Mouse (Mus musculus) c-Kit-positive CD71-positive TER-119-negative erythroid progenitor cells, embryonic 14.5 days (primary cell): ENCODE data around the gene Macrod2.

Source experiments
- DNase-seq: peaks from one replicate; pipeline ENCODE4 v3.0.0-alpha.2; 2013; ENCODE audit warnings: low read depth

The Macrod2 gene

DNA sequence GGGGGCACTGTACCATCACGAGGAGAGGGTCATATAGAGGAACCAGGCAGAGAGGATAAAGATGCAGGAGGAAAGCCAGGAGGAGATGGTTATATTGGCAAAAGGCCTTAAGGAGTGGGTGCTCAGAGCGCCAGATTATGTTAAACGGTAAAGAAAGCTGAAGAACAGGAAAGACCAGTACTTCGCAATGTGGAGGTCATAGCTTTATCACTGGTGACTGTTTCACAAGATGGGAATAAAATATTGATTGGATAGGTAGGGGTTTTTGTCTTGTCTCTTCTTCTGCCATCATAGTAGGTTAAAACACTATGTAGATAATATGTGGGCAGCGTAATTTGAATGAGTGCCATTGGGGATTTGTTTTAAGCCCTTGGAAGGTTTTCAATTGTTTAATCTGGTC lies 816.2 kb downstream of the Macrod2 start:
- DNase-seq = no peak

DNA sequence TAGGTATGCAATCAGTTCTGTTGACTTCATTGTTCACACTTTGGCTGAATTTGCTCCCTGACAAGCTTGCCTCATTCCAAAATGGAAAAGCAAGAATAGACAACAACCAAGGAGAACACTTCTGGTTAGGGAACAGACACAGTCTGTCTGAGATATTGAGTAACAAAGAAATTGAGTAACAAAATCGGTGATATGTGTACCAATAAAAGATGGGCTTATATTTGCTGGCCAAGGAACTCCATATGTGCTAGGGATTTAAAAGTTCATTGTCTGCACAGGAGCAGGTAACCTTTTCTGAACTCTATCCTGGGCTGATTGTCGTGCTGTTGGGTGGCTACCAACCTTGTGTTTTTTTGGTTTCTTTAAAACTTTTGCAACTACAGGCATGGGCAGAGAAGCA lies 817.2 kb downstream of the Macrod2 start:
- no peak for DNase-seq

DNA sequence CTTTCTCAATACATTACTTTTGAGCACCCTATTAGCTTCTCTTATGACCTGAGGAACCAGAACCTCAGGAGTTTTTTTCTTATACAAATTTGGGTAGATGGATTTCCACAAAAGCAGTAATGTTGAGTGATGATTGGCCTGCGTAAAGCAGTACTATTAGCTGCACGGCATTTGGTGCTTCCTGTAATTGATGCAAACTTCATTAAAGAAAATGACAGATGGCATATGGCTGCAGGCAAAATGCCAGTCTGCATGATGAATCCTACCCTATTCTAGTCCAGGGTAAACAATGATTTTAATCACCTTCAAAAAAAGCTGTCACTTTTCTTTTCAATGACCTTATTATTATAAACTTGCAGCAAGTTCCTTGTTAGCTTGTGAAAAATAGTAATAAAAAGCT lies 822.4 kb downstream of the Macrod2 start:
- no peak for DNase-seq

DNA sequence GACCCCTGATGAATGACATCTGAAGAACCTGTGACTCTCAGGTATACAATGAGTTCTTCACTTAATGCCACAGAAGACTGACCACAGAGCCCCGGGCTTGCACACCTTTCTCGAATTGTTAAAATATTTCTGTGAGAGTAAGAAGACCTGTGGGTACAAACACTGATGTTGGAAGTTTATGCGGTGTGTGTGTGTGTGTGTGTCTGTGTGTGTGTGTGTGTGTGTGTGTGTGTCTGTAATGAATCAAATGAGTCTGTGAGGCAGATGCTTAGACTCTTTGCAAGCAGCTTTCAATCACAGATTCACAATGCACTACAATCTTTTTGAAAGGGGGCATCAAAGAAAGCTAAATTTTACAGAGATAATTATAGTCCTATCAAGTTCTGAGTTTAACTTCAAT lies 822.8 kb downstream of the Macrod2 start:
- no peak for DNase-seq

DNA sequence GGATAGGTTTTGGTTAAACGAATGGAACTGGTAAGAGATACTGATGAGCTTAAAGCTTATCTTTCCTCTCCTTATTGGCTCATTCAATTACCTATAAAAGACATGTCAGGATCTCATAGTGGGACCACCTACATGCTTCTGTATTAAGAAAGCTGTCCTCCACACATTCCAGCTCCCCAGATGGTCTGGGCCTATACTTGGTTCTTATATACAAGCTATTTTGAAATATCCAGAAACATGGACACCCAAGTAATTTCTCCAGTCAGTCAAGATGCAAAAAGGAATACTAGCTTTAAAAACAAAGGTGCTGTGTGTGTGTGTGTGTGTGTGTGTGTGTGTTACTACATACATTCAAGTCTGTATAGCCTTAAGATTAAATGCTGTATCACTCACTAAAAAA lies 833.7 kb downstream of the Macrod2 start:
- DNase-seq = no peak

DNA sequence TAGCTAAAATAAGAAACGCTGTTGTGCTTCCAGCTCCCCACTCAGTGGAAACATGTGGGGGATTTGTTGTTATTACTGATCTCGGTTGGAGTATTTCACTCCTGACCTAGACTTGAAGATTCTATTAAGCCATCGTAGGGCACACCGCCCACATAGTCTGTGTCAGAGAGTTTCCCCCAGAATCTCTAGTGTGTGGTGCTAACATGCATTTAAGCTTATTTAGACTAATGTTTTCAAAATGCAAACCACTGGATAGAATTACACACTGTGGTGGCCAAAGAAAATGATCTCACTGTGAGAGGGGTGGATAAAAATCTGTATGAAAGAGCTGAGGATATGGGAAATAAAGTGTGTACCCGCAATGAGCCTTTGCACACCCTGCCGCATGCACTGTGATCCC lies 834.7 kb downstream of the Macrod2 start:
- DNase-seq = no peak

DNA sequence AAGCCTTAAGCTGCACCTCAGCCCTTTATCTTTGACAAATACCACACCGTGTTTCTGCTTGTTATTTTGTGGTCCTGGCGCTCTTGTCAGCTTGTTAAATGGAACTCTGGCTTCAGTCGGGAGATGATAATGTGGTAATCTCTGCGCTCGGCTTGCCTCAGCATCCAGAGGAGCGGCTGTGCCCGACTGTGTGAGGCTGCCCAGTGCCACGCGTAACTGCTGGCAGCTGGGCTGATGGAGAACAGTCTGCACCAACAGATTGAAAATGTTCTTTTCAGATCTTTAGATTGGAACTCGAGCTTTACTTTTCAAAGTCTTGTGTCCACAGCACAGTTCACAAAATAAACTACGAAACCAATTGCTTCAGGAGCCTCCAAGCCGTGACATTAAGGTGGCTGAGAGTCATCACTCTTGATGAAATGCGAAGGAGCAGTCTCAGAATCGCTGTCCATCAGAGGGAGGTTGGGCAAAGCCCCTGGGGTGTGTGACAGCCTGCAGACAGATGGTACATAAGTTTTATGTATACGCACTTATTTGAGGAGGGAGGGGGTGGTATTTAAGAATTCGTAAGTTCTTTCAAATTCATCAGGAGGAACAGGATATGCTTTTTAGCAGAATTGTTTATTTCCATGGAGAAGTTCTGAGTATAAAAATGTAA lies 836.0 kb downstream of the Macrod2 start:
- no peak for DNase-seq

DNA sequence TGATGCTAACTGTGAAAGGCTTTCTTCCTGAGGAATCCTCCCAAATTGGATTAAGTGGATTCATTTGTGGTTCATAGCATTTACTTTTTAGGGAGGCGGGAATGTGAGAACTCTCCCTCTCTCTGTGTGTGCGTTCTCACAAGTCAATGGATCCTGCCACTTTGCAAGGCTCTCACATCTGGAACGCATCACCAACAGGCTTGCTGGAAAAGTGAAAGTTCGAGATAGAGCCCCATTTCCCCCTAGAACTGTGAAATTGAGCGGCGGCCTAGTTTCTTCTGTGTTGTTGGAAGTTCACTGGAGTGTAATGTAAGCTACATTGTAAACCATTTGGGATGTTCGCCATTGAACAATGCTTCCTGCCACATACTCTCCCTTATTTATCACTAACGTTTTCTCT lies 839.2 kb downstream of the Macrod2 start:
- DNase-seq = no peak

DNA sequence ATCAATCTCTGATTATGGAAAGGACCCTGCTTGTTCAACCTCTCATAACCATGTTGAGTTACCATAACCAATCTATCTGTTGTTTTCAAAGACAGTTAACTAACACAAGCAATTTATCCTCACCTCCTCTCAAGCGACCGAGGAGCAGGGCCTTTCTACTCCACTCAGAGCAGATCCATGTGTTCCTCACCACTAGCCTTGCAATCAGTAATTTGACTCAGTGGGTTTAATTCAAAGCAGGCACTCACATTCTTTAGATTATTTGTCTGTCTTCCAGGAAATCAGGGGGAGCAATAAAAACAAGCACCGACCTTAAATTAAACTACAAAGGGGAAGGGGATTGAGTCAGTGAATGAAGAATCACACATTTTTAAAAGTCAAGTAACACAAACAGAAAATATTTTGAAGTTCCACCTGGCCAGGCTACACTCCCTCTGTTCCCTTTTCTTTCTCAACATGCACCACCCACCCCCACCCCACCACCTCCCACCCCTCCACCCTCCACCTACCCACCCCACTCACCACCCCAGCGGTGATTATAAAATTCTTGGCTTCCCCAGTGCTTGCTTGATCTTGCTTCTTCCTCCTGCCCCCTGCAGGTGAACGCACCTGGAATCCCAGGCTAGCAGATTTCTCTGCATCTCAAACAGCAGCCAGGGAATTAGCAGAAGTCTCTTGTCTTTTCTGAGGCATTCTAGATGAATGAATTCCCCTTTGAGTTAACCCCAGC lies 839.8 kb downstream of the Macrod2 start:
- no peak for DNase-seq

DNA sequence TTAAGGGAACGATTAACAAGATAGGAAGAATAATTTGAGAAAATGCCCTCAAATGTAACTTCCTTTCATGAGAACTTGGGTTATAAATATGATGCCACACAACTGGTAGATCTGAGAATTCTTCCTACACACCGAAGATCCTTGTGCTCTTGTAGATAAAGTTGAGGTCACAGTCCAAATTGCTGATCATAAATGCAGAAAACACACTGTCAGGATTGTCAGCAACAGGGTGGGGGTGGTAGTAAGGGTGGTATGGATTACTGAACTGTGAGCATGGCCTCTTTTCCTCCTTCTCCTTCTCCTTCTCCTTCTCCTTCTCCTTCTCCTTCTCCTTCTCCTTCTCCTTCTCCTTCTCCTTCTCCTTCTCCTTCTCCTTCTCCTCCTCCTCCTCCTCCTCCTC lies 852.6 kb downstream of the Macrod2 start:
- no peak for DNase-seq

DNA sequence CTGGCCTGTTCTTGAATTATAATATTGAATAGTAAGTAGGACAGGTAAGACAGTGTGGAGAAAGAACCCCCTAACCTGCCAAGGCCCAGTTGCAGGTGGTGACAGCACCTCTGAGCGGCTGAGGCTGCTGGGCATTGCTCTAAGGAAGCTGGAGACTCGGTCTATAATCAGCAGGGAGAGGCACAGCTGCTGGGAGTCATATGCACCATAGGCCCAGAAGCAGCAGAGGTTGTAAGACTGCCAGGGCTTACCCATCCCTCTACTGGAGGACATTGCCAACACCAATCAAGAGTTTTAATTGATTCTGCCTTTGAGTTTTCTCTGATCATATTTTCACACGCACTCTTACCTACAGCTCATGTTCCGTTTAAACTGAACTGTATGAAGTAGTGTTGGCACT lies 869.5 kb downstream of the Macrod2 start:
- DNase-seq = no peak

DNA sequence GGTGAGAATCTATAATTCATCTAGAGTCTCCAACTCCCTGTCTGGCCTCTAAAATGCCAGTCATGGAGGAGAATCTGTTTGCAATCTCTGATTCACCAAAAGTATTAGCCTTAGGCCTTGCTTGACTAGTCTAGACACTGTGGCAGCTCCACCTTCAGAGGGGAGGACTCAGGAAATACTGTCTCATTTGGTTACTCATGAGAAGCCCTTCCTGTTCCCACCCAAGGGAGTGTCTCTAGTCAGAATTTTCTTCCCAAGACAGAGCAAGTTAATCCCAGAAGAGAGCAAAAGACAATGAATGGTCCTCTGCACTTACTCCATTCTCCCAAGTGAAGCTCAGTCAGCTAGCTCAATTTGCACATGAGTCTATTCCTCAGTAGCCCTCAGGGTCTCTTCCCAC lies 871.5 kb downstream of the Macrod2 start:
- DNase-seq = no peak

DNA sequence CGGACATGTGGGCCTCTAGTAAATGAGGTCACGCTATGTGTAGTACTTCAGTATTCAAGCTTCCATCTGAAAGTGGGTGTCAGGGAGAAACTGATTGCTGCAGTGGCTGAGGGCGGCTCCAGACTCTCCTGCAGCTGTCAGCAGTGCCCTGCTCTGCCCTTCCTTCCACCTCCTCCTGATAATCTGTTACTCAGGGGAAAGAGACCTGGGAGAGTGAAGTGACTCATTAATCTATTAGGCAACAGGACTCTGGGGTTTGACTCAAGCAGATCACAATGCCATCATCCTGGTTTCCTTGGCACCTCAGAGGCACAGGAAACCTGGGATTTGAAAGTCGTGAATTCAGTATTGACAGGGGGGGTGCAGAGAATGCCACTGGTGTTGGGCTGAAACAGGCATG lies 876.4 kb downstream of the Macrod2 start:
- no peak for DNase-seq

DNA sequence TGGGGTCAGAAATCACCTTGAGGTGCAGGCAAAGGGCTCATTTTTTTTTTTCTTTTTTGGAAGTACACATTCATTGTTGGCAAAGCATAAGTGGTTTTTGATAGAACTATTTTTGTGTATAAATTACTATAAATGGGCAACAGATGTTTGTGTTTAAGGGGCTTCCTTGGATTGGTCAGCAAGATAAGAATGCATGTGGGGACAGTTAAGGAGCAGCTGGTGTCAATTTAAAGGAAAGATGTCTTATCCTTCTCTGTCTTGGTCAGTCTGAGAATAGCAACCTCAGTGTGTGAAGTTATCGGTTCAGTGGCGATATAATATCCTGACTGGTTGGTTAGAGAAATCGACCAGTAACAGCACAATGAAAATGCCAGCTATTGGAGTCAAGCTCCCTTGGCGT lies 877.9 kb downstream of the Macrod2 start:
- no peak for DNase-seq

DNA sequence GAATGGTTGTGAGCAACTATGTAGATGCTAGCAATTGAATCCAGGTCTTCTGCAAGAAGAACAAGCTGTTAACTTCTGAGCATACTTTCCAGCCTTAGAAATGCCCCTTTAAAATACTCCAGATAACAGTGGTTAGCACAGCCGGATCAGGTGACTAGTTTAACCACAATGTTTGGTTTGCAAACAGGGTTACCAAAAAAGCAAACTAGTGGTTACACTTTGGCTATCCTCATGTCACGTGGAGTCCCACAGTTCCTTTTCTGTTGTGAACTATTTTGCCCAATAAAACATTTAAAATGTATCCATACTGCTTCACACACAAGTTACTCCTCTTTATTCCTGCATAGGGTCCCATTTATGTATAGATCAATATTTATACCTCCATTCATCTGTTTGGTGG lies 879.2 kb downstream of the Macrod2 start:
- no peak for DNase-seq

DNA sequence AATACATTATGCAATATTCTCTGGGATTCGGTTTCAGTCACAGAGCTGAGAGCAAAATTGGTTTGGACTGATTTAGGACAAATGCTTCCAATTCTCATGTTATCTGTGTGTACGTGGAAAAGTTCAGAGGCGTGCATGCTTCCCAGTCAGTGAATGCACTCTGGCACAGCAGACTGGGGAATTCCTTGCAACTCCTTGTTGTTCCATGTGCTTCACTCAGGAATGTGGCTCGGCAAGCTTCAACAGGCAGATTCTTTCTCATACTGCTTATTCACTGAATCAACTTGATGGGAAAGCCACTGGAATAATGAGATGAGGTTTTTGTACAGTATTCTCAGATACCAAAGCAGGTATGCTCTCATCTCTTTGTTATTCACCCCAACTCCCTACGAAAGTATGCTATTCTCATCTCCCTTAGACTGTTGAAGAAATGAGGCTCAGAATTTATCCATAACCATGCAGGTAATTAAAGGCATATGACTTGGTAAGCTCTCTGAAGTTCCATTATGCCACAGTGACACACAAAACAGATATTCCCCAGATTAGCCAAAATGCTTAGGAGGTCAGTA lies 884.1 kb downstream of the Macrod2 start:
- DNase-seq = no peak

DNA sequence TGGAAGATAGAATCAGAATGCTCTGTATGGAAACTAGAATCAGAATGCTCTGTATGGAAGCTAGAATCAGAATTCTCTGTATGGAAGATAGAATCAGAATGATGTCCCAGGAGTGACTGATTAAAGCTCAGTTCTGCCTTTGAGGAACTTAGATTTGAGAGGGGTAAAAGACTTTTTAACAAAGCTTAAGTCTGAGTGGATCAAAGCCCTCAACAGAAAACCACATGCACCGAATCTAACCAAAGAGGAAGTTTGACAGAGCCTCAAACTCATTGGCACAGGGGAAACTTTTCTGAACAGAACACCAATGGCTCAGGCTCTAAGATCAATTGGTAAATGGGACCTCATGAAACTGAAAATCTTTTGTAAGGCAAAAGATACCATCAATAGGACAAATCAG lies 885.7 kb downstream of the Macrod2 start:
- no peak for DNase-seq

DNA sequence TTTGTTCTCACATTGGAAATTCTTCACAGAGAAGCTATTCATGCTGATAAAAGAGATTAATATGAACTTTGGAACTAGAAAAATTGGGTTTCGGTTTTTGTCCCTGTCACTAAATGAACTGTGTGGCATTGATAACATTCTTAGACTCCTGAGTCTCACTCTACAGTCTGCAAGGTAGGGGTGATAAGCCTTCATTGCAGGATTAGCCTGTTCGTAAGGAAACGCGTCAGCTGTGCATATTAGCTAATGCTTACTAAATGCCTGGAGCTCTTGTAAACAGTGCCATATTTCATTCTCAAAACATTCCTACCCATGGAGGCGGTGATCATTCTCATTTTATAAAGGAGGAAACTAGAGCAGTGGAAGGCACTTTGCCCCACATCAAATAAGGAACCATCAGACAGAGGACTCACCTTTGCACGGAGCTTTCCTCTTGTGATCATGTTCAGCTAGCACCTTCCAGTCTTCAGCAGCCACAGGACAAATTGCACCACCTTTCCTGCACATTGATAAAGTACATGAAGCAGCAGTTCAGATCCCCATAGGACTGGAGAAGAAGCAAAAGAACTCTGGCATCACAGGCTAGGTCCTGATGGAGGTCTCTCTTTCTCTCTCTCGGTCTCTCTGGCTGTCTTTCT lies 891.1 kb downstream of the Macrod2 start:
- DNase-seq = peak; percentile 20

DNA sequence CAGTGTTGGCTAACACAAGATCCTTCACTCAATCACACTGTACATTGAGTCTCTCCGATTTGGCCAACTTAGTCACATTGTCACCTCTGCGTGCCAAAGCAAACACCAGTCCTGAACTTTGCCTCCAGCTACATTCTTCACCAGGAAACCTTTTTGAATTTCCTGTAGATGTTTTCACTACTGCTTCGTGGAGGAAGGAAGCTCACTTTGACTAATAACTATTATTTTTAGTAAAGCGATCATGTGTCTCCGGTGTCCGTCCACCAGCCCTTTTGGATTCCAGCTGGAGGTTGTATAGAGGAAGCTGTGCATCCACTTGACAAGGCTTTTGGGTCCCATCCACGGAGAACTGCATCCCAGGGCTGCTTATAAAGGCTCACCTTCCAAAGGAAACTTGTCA lies 893.4 kb downstream of the Macrod2 start:
- no peak for DNase-seq

DNA sequence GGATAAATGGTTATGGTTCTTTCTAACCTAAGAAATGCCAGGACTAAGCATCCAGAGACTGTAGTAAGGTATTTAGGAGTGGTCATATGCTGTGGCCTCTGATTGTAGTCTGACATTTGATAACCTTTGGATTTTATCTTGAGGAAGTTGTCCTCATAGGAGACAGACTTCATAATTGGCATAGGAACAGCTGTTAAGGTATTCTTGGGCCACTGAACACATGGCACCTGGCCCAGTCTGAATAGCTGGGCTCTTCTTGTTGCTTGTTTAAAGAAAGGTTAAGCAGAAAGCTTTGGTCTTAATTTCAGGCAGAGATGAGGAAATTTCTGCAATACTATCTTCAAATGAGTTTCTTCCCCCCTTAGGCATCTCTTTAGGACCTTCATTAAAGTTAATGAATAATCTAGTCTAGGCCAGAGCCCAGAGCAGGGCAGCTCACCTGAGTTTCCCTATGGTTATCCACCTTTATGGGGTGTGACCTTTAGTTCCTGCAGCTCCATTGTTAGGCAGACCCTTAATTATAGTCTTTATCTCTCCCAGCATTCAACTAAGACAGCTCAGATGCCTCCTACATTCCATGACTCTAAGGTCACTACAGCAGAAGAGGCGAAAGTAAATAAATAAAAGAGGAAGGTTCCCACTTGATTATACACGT lies 894.1 kb downstream of the Macrod2 start:
- no peak for DNase-seq

DNA sequence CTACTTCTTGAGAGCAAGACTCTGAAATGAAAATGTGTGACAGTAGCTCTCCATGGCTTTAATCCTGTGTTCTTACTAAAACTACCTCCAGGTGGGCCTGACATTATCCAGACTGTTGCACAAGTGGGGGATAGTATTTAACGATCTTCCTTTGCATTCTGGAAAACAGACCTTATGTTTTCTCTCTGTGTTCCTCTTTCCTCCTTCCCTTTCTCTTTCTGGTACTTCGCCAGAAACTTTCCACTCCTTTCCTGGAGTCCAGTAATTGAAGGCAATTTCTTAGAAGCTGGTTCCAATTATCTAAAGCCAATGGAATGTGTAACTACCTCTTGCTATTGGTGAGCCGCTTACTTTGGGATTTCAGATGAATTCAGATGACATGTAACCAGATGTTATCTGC lies 897.7 kb downstream of the Macrod2 start:
- DNase-seq = no peak

DNA sequence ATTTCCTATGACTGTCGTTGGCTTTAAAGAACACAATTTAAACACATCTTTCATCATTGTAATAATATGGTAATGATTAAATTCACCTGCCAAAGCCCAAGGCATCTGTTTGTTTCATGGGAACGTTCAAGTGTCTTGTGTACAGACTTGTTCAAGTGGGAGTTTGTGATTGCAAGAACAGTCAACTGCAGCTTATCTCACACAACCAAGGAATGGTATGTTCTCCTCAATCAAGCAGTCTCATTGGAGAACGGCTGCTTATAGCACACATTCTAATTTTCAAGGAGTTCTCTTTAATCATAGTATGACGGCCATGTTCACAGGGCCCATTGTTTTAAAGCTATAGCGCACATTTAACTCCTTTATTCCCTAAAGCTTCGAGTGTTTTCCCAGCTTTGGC lies 904.1 kb downstream of the Macrod2 start:
- DNase-seq = no peak

DNA sequence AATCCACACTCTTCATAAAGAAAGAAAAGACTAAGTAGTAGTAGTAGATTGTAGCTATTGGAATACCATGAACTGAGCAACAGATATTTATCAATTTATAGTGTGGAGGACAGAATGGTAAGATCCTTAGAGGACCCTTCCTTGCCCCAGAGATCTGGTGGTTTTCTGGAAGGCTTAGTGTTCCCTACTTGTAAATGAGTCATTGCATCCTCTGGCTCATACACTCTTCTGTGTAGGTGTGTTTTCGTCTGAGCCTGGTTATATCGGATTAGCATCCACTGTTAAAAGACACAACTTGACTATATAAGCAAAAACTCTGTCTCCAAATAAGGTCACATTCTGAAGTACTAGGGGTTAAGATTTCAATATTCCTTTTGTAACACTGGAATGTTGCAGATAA lies 905.9 kb downstream of the Macrod2 start:
- no peak for DNase-seq
